Mouse (Mus musculus): Measurements from ENCODE around the gene Gm17662.

- TF ChIP-seq POLR2A (IDR thresholded peaks at IDR 0.05; ENCODE audit: borderline replicate concordance, insufficient read depth, low read length), result no peak
- TF ChIP-seq CTCF (IDR thresholded peaks at IDR 0.05; ENCODE audit: borderline replicate concordance, insufficient read depth, low read depth, low read length), result no peak
Measured at GRCm38 (mm10) chr4:104818986-104819385, 38.1 kb upstream of the Gm17662 start.

Measured in cerebellum, adult 2 months (tissue).